Mouse (Mus musculus): ENCODE measurements around the gene Oxct2a. TPM values are rescaled to one million over a fixed set of nuclear protein-coding genes. Genes with fewer than 3 reads are reported as not detected.

The Oxct2a gene
- polyA plus RNA-seq (2015; fragmentation: Nextera tagmentation; extraction: Ambion mirVana): not detected in 2 replicates

DNA sequence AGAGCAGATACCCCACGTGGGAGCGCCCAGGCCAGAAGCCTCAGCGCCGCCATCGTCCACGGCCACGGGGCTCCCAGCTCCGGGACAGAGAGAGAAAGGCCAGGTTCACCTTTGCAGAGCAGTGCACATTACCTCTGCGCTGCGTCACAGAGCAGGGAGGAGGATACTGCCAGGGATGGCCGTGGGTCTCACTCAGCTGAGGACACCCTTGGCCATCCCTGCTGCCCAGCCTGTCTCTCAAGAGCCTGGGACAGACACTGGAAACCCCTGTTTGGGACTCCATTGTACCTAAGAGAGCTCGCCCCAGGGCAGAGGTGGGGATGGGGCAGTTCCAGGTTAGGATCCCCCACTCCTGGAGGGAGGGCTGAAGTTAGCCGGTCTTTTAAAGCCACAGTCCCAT, at the start of gene Oxct2a:
Oxct2a (minus strand) TSS at position 101 of the 400 bp plus-strand sequence.
- WGBS: 18% methylated on average over 13 of the region's 13 CpGs
- Histone ChIP-seq H3K4me3 (peak within 1 kb of the TSS; percentile 39), H3K9me3 (no peaks in the 10 kb centered on the region), H3K4me2 (peak within 1 kb of the TSS; percentile 64), H3K27ac (replicated peaks) (no peak within 1 kb of the TSS), H3K9ac (no peak within 1 kb of the TSS), H3K4me1 (peaks cover 13% of the 10 kb centered on the region), H3K36me3 (no peaks in the 10 kb centered on the region), H3K27me3 (replicated peaks) (peaks cover 29% of the 10 kb centered on the region)
- ATAC-seq (ENCODE audit: extremely low read depth, insufficient number of reproducible peaks, low FRiP score, low TSS enrichment): no peak

DNA sequence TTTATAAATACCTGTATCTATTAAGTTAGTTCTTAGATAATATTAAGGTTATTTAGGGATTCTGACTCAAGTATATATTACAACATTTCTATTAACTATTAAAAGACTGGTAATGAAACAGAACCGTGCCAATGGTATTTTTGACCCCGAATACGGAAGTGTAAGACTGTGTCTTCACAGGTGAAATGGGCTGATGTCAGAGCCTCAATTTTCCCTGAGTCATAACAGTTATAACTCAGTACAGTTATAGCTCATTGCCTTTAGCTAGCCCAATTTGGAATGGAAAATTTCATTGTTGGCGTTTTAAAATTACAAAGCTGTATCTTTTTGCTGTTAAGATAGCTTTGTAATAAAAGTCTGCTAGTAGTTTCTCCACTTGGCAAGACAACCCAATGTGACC, 40.1 kb upstream of the Oxct2a start:
- no peaks in the 10 kb centered on the region for H3K4me1 ChIP-seq
- H3K27me3 ChIP-seq (replicated peaks): no peaks in the 10 kb centered on the region
- H3K4me2 ChIP-seq: no peak overlapping the region
- H3K27ac ChIP-seq (replicated peaks): no peak overlapping the region
- no peak overlapping the region for H3K9ac ChIP-seq
- H3K4me3 ChIP-seq: no peak overlapping the region
- no peak for ATAC-seq (ENCODE audit: extremely low read depth, insufficient number of reproducible peaks, low FRiP score, low TSS enrichment)
- WGBS: 89% methylated on average over 4 of the region's 4 CpGs
- H3K36me3 ChIP-seq: peaks cover 97% of the 10 kb centered on the region
- H3K9me3 ChIP-seq: no peaks in the 10 kb centered on the region

DNA sequence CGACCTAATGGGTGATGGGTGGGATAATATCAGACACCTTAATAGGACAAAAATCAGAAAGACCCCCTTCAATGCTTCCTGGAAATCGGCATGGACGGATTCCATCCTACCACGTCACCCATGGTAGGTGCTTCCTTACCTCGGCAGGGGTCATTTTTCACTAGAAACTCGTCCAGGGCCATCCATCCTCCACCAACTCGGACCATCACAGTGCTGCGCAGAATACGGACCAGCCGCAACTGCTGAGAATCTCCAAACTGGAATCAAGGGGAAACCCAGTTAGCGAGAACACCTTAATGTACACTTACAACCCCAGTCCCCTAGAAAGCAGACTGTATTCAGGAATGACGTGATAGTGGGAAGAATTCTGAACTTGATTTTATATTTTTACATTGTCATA, 37.3 kb upstream of the Oxct2a start:
- H3K4me3 ChIP-seq: no peak overlapping the region
- no peak for ATAC-seq (ENCODE audit: extremely low read depth, insufficient number of reproducible peaks, low FRiP score, low TSS enrichment)
- H3K4me2 ChIP-seq: no peak overlapping the region
- H3K27me3 ChIP-seq (replicated peaks): no peaks in the 10 kb centered on the region
- peaks cover 95% of the 10 kb centered on the region for H3K36me3 ChIP-seq
- H3K9ac ChIP-seq: no peak overlapping the region
- WGBS: 90% methylated on average over 12 of the region's 12 CpGs
- H3K9me3 ChIP-seq: no peaks in the 10 kb centered on the region
- no peak overlapping the region for H3K27ac ChIP-seq (replicated peaks)
- H3K4me1 ChIP-seq: no peaks in the 10 kb centered on the region

DNA sequence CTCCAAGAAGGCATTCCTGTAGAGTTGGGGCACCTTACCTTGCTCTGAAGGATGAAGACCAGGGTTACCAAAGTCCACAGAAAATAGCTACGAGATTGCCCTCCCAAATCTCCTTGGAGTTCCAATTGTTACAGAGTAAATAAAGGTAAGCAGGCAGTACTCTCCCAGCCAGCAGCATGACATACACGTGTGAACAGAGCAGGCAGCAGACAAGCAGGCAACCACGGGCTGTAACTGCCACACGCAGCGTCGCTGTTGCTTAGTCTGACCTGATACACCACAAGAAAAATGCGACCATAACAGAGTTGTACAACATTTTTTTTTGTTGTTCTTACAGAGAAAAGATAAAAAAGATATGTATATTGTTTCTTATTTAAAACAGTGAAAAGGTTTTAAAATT, 35.2 kb upstream of the Oxct2a start:
- no peak for ATAC-seq (ENCODE audit: extremely low read depth, insufficient number of reproducible peaks, low FRiP score, low TSS enrichment)
- 89% methylated on average over 7 of the region's 7 CpGs for WGBS
- Histone ChIP-seq H3K9ac (no peak overlapping the region), H3K27ac (replicated peaks) (no peak overlapping the region), H3K36me3 (peaks cover 95% of the 10 kb centered on the region), H3K4me3 (no peak overlapping the region), H3K4me1 (no peaks in the 10 kb centered on the region), H3K4me2 (no peak overlapping the region), H3K27me3 (replicated peaks) (no peaks in the 10 kb centered on the region), H3K9me3 (no peaks in the 10 kb centered on the region; the same call in 1 of the 2 replicates)

DNA sequence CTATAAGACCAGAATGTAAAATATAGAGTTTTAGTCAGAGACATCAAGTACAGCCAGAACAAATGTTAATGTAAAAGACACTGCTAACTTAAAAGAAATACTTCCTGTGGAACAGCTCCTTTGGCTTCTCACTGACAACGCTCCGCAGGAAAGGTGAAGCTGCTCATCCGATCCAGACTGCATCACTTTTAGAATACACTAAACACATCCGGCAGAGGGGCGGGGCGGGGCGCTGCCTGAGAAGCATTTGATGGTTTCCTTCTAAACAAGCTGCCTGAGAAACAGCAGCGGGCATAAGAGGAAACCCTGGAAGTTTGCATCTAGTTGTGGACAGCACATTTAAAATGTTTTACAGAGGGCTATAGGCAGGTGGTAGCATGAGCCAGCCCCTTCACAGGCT, 32.5 kb upstream of the Oxct2a start:
- Histone ChIP-seq H3K36me3 (peaks cover 94% of the 10 kb centered on the region), H3K27me3 (replicated peaks) (no peaks in the 10 kb centered on the region), H3K4me2 (no peak overlapping the region), H3K4me1 (no peaks in the 10 kb centered on the region), H3K27ac (replicated peaks) (no peak overlapping the region), H3K4me3 (no peak overlapping the region), H3K9ac (no peak overlapping the region), H3K9me3 (no peaks in the 10 kb centered on the region; the same call in 1 of the 2 replicates)
- 85% methylated on average over 8 of the region's 8 CpGs for WGBS
- ATAC-seq (ENCODE audit: extremely low read depth, insufficient number of reproducible peaks, low FRiP score, low TSS enrichment): no peak

DNA sequence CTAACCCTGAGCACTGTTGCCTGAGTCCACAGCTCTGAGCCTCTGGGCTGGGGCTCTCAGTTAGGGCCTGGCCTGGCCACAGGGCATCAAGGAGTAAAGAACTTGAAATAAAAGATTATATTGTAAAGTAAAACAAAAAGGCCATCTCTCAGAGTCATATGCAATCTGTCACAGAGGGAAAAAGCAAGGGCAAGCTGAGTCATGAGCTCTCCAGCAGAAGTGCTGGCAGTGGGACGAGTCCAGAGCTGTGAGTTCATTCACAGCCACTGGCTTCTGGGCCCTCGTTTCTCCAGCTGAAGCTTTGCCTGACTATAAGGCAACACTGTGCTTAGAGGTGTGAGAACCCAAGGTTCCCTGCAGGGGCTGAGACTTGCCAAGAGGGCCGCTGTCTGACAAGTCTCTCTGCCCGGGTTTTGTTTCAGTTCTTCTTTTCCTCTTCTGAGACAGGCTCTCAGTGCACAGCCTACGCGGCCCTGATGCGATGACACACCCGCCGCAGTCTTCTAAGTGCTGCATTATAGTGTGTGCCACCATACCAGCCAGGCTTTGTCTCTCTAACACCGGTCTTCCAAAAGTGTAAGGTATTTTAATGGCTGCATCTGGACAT, 29.9 kb upstream of the Oxct2a start:
- ATAC-seq (ENCODE audit: extremely low read depth, insufficient number of reproducible peaks, low FRiP score, low TSS enrichment): no peak
- peaks cover 97% of the 10 kb centered on the region for H3K36me3 ChIP-seq
- 73% methylated on average over 10 of the region's 10 CpGs for WGBS

DNA sequence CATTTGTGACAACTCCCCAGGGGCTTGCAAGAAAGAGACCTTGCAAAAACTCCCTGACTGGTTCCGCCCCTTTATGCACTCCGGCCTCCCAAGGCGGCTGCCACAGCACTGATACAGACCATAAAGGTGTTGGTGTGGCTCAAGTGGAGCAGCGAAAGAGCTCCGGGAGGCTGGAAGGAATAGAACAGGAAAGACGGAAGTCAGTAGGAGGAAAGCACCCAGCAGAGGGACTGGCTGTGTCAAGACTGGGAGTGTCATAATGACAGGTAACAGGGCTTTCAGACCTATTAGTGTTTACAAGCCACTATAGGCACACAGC, 20.0 kb upstream of the Oxct2a start:
- peak overlapping the region; percentile 98 for H3K4me2 ChIP-seq
- peaks cover 18% of the 10 kb centered on the region for H3K4me1 ChIP-seq
- H3K27me3 ChIP-seq (replicated peaks): peaks cover 55% of the 10 kb centered on the region
- peak overlapping the region; percentile 64 for H3K4me3 ChIP-seq
- no peak overlapping the region for H3K27ac ChIP-seq (replicated peaks)
- H3K36me3 ChIP-seq: peaks cover 5% of the 10 kb centered on the region
- no peaks in the 10 kb centered on the region for H3K9me3 ChIP-seq
- WGBS: 3% methylated on average over 6 of the region's 6 CpGs
- ATAC-seq (ENCODE audit: extremely low read depth, insufficient number of reproducible peaks, low FRiP score, low TSS enrichment): no peak
- H3K9ac ChIP-seq: peak overlapping the region; percentile 73

More for the DNA sequence above, 29.9 kb upstream of the Oxct2a start:
- Histone ChIP-seq H3K9ac (no peak overlapping the region), H3K4me2 (no peak overlapping the region), H3K4me1 (no peaks in the 10 kb centered on the region), H3K4me3 (no peak overlapping the region), H3K27ac (replicated peaks) (no peak overlapping the region), H3K9me3 (no peaks in the 10 kb centered on the region; the same call in 1 of the 2 replicates), H3K27me3 (replicated peaks) (no peaks in the 10 kb centered on the region)

DNA sequence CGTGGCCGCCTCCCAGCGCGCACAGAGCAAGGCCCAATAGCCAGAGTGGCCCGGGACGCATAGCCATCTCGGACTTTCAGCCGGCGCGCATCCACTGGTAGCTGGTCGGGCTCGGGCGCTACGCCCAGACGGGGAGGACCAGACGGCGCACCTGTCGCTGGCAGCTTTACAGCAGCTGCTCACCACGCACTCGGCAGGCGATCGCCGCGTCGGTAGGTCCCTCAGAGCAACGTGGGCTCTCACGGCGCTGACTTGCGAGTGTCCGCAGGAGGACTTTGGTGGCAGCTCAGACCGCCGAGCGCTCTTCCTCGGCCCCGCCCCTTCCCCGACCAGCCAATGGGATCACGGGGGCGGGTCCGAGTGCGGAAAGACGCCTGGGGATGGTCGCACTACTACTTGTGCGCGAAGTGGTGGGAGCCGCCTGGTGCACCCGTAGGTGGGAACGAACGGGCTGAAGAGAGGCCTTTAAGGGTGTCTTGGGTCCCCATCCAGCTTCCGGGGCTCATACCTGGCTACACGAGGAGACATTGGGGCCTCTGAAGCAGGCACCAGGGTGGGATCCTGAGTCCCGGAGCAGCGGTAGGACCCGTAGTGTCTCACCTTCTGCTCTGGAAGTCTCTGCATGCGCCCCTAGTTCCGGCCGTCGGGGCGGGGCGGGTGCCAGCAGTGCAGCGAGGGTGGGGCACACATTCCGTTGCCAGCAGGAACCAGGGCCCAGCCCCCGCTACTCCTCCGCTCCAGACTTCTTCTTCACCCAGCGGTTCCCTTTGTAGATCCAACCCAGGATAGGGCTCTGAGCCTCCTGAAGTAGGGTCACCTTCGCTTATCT, 19.4 kb upstream of the Oxct2a start, which contains the start of gene Bmp8a:
Bmp8a (minus strand) TSS at position 611 of the 829 bp plus-strand sequence.
- Histone ChIP-seq H3K4me3 (peak within 1 kb of the TSS; percentile 64), H3K36me3 (no peaks in the 10 kb centered on the region), H3K9ac (peak within 1 kb of the TSS; percentile 73), H3K4me2 (peak within 1 kb of the TSS; percentile 98), H3K9me3 (no peaks in the 10 kb centered on the region), H3K27ac (replicated peaks) (no peak within 1 kb of the TSS), H3K4me1 (peaks cover 18% of the 10 kb centered on the region), H3K27me3 (replicated peaks) (peaks cover 56% of the 10 kb centered on the region)
- WGBS: under 1% methylated on average over 64 of the region's 65 CpGs
- ATAC-seq (ENCODE audit: extremely low read depth, insufficient number of reproducible peaks, low FRiP score, low TSS enrichment): peak; percentile 79; the same call in 1 of the 2 replicates

DNA sequence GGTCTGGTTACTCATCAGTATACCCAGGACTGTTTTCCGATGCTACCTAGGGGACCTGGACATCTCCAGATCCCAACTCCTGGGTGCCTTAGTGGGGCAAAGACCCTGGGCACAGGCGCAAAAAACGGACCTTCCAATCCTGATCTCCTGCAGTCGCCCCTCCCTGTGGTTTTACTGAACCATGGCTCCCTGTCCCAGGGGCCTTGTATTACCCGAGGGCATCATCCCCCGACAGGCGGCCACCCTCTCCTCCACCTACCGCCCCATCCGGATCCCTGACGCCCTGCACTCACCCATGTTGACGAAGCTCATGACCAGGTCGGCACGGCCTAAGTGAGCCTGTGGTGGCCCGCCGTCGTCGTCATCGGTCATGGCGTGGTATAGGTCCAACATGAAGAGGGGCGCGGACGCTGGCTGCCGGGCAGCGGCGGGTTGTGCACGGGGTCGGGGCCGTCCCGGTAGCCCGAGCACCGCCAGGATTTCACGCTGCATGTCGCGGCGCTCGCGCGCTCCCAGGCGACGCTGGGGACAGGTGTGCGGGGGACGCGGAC, 18.7 kb upstream of the Oxct2a start:
- Histone ChIP-seq H3K4me3 (peak overlapping the region; percentile 64), H3K9ac (peak overlapping the region; percentile 72), H3K27me3 (replicated peaks) (peaks cover 56% of the 10 kb centered on the region), H3K4me1 (peaks cover 18% of the 10 kb centered on the region), H3K36me3 (no peaks in the 10 kb centered on the region), H3K27ac (replicated peaks) (no peak overlapping the region), H3K4me2 (peak overlapping the region; percentile 98), H3K9me3 (no peaks in the 10 kb centered on the region)
- peak; percentile 16; the same call in 1 of the 2 replicates for ATAC-seq (ENCODE audit: extremely low read depth, insufficient number of reproducible peaks, low FRiP score, low TSS enrichment)
- 3% methylated on average over 43 of the region's 43 CpGs for WGBS

DNA sequence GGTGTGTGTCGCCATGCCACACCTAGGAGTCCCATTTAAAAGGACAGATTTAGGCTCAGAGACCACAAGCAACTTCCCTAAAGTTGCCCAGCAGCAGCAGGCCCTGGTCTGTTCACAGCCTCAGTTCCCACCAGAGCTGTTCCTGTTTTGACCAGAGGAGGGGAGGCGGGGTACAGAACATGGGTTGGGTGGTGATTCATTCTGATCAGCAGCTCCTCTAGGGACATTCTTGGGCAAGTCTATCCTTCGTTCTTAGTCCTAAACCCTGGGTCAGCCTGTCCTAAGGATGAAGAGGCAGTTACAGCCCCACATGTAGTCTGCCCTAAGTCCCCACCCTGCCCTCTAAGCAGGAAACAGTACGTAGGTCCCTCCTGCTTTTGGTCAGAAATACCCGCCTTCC, 16.8 kb upstream of the Oxct2a start:
- 58% methylated on average over 5 of the region's 5 CpGs for WGBS
- ATAC-seq (ENCODE audit: extremely low read depth, insufficient number of reproducible peaks, low FRiP score, low TSS enrichment): no peak
- H3K9me3 ChIP-seq: no peaks in the 10 kb centered on the region

DNA sequence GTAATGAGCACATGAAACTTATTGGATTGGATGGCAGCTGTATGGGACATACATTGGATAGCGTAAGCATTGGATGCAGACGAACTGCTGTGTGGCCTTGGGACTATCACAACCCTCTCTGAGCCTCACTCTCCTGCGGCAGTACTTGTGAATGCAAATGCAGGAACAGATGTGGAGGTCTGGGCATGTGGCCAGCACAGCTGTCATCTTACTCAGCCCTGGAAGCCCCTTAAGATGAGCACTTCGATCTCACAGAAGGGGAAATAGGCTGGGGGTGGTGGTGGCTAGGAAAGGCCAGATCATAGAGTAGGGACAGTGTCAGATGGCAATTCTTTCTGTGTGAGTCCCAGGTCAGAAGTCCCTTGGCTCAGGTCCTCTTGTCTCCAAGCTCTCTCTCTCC, 14.3 kb upstream of the Oxct2a start:
- no peak for ATAC-seq (ENCODE audit: extremely low read depth, insufficient number of reproducible peaks, low FRiP score, low TSS enrichment)
- Histone ChIP-seq H3K27ac (replicated peaks) (no peak overlapping the region), H3K9ac (no peak overlapping the region), H3K4me2 (no peak overlapping the region), H3K27me3 (replicated peaks) (peaks cover 44% of the 10 kb centered on the region), H3K9me3 (0 out of 2 replicates have a peak, but pooled peaks cover 6% of the 10 kb centered on the region), H3K4me3 (no peak overlapping the region), H3K36me3 (no peaks in the 10 kb centered on the region), H3K4me1 (peaks cover 8% of the 10 kb centered on the region)
- 60% methylated on average over 4 of the region's 4 CpGs for WGBS

More for the DNA sequence above, 16.8 kb upstream of the Oxct2a start:
- Histone ChIP-seq H3K27me3 (replicated peaks) (peaks cover 67% of the 10 kb centered on the region), H3K4me2 (no peak overlapping the region), H3K36me3 (no peaks in the 10 kb centered on the region), H3K27ac (replicated peaks) (no peak overlapping the region), H3K4me1 (peaks cover 18% of the 10 kb centered on the region), H3K9ac (no peak overlapping the region), H3K4me3 (no peak overlapping the region)

Measured in heart, embryonic 13.5 days (tissue).